Comparison of ENCODE assay signal across 16 mouse cellular contexts in genomic region chr3:102970067-102970466, GRCm38 (mm10). TPM values are rescaled to one million over a fixed set of nuclear protein-coding genes. Genes with fewer than 3 reads are reported as not detected.
DNase-seq lines count a peak whose midpoint lies in the region; ATAC-seq and TF ChIP-seq lines count a peak whose summit lies in the region.
"Had no signal": no experiment of that assay in that cellular context is flagged by ENCODE, and none has a peak within 500 bp of the region (broad histone marks: within the 10 kb centered on the region; RNA-seq: fewer than 3 reads in every experiment).

No protein-coding gene starts in this region.

- intact Hi-C loops in gastrocnemius, postnatal 14 days (cut with DNase I; ENCODE audit: low total_unique reads), result no loop called here

- H3K36me3 ChIP-seq in forebrain, embryonic 14.5 days (ENCODE audit: control insufficient read depth, insufficient read depth, low read length), result no peaks in the 10 kb centered on the region
- no peaks in the 10 kb centered on the region for H3K36me3 ChIP-seq in myocyte (ENCODE audit: control insufficient read depth, insufficient read depth)
- H3K36me3 ChIP-seq: limb, embryonic 10.5 days had no signal

- H3K9ac ChIP-seq in forebrain, embryonic 14.5 days (ENCODE audit: low read length), result no peak overlapping the region
- H3K9ac ChIP-seq: liver, postnatal 0 days had no signal

- WGBS in forebrain, embryonic 14.5 days, result 36% methylated on average over 9 of the region's 9 CpGs

- H3K4me2 ChIP-seq in forebrain, embryonic 14.5 days (ENCODE audit: low read length), result no peak overlapping the region
- H3K4me2 ChIP-seq in myocyte (ENCODE audit: low read depth), result peak overlapping the region; percentile 44

- H3K79me2 ChIP-seq in myocyte (ENCODE audit: control insufficient read depth, insufficient read depth), result no peaks in the 10 kb centered on the region

- DNase-seq in brain, embryonic 14.5 days (ENCODE audit: low read depth), result peak; percentile 47
- peak; percentile 15 for DNase-seq in forebrain, embryonic 14.5 days (ENCODE audit: low spot score)
- peak; percentile 35 for DNase-seq in lung, postnatal 10 days
- no peak for DNase-seq in kidney, postnatal 25 days
- DNase-seq in gastrocnemius, postnatal 14 days, result no peak
- no peak for DNase-seq in spleen, adult 12 weeks (ENCODE audit: low spot score)
- DNase-seq: adrenal gland, postnatal 14 days; cerebellum, adult 18-20 months; heart, postnatal 14 days; kidney, postnatal 4 days; liver, postnatal 0 days had no signal

- 0 out of 2 replicates have a peak, but pooled peaks cover 3% of the 10 kb centered on the region for H3K4me1 ChIP-seq in forebrain, embryonic 14.5 days (ENCODE audit: control insufficient read depth, insufficient read depth, low read length)
- H3K4me1 ChIP-seq: limb, embryonic 10.5 days had no signal

- no peak overlapping the region for H3K27ac ChIP-seq in forebrain, embryonic 14.5 days (ENCODE audit: low read depth, low read length)
- H3K27ac ChIP-seq: limb, embryonic 10.5 days had no signal

- TF ChIP-seq CTCF in brain, embryonic 14.5 days (IDR thresholded peaks at IDR 0.05; ENCODE audit: borderline replicate concordance, extremely low read depth, insufficient read depth, insufficient read length), result no peak

- no peak overlapping the region for H3K4me3 ChIP-seq in forebrain, embryonic 14.5 days (ENCODE audit: low read depth, low read length)
- no peak overlapping the region for H3K4me3 ChIP-seq in myocyte
- H3K4me3 ChIP-seq: limb, embryonic 10.5 days had no signal

- TF ChIP-seq POLR2A in brain, embryonic 14.5 days (IDR thresholded peaks at IDR 0.05; ENCODE audit: borderline replicate concordance, extremely low read depth, insufficient read depth, insufficient read length, poor library complexity, severe bottlenecking), result no peak
- TF ChIP-seq POLR2A in myocyte (IDR thresholded peaks at IDR 0.05; ENCODE audit: insufficient read length, low read depth), result no peak

- no peaks in the 10 kb centered on the region for H3K9me3 ChIP-seq in forebrain, embryonic 14.5 days (replicated peaks; ENCODE audit: control insufficient read depth, low read length)
- H3K9me3 ChIP-seq: limb, embryonic 10.5 days had no signal

- H3K27me3 ChIP-seq in forebrain, embryonic 14.5 days (replicated peaks; ENCODE audit: control insufficient read depth, insufficient read depth, low read length), result no peaks in the 10 kb centered on the region
- H3K27me3 ChIP-seq in myocyte (ENCODE audit: control insufficient read depth, insufficient read depth, insufficient read length), result no peaks in the 10 kb centered on the region

- no peak overlapping the region for H3ac ChIP-seq in myocyte (ENCODE audit: control insufficient read depth, insufficient read length)

- 0 out of 2 replicates have a peak, but pooled peaks have one; percentile 32 for ATAC-seq in forebrain, embryonic 14.5 days
- no peak for ATAC-seq in erythroid progenitor cell, adult 5-6 weeks (replicated peaks; ENCODE audit: low FRiP score, poor library complexity, severe bottlenecking)
- ATAC-seq: liver, postnatal 0 days had no signal

TF ChIP-seq in myocyte, 11 proteins besides CTCF, POLR2A, EP300 and RAD21:
- TF ChIP-seq MYOG (IDR thresholded peaks at IDR 0.05; ENCODE audit: control insufficient read depth in 1 of 3, insufficient read depth in 1 of 3, insufficient read length in 2 of 3, low read depth in 2 of 3), result peak in 1 of 3 experiments; percentile 23
- no peak for TF ChIP-seq REST (IDR thresholded peaks at IDR 0.05; ENCODE audit: insufficient read depth, insufficient read length)
- TF ChIP-seq MYOD1 (IDR thresholded peaks at IDR 0.05; ENCODE audit: control insufficient read depth in 1 of 3, insufficient read length in 2 of 3, low read depth in 2 of 3), result peak in 1 of 3 experiments; percentile 64
- TF ChIP-seq CEBPB (IDR thresholded peaks at IDR 0.05; ENCODE audit: insufficient read depth, poor library complexity, severe bottlenecking), result no peak
- no peak for TF ChIP-seq USF1 (IDR thresholded peaks at IDR 0.05; ENCODE audit: low read depth)

RNA-seq across cellular contexts. Expression of gene Nr1h5, which starts 6.1 kb away (rescaled TPM):
- polyA plus RNA-seq in brain, embryonic 14.5 days (2012; rRNA removed), result 0.12 and 0.13 TPM in 2 replicates
- 0.09 TPM in 1 of 2 replicates, not detected in the other for polyA plus RNA-seq in forebrain, embryonic 14.5 days (2014; fragmentation: Nextera tagmentation; extraction: Ambion mirVana)
- polyA plus RNA-seq in myocyte (2012; fragmentation: generic; extraction: Trizol), result 0.17 TPM
- not detected for total RNA-seq in gastrocnemius, postnatal 14 days (2021)
- total RNA-seq in erythroid progenitor cell, adult 5-6 weeks (2015; ENCODE audit: low replicate concordance), result not detected in 2 replicates
- not detected in 2 replicates for total RNA-seq in erythroid progenitor cell, adult 5-6 weeks (2017; ENCODE audit: low replicate concordance)
- total RNA-seq: gastrocnemius, postnatal 4 days had no signal
- polyA plus RNA-seq: limb, embryonic 10.5 days; urinary bladder, adult 2 months had no signal

RNA-seq across cellular contexts. Expression of gene Sike1, which starts 25.4 kb away (rescaled TPM):
- polyA plus RNA-seq in brain, embryonic 14.5 days (2012; rRNA removed), result 46.5 and 49.0 TPM in 2 replicates
- polyA plus RNA-seq in forebrain, embryonic 14.5 days (2014; fragmentation: Nextera tagmentation; extraction: Ambion mirVana), result 50.6 and 67.8 TPM in 2 replicates
- polyA plus RNA-seq in myocyte (2012; fragmentation: generic; extraction: Trizol), result 27.0 TPM
- 10 to 100 TPM; 62.7 to 67.9 TPM for total RNA-seq in gastrocnemius, postnatal 14 days (2021)
- 3.4 and 6.8 TPM in 2 replicates for total RNA-seq in erythroid progenitor cell, adult 5-6 weeks (2015; ENCODE audit: low replicate concordance)
- 0.61 and 4.2 TPM in 2 replicates for total RNA-seq in erythroid progenitor cell, adult 5-6 weeks (2017; ENCODE audit: low replicate concordance)

RNA-seq across cellular contexts. Expression of gene Sycp1, which starts 34.2 kb away (rescaled TPM):
- polyA plus RNA-seq in brain, embryonic 14.5 days (2012; rRNA removed), result not detected in 2 replicates
- polyA plus RNA-seq in forebrain, embryonic 14.5 days (2014; fragmentation: Nextera tagmentation; extraction: Ambion mirVana), result not detected in 2 replicates
- polyA plus RNA-seq in myocyte (2012; fragmentation: generic; extraction: Trizol), result 0.17 TPM
- not detected for total RNA-seq in gastrocnemius, postnatal 14 days (2021)
- not detected in 2 replicates for total RNA-seq in erythroid progenitor cell, adult 5-6 weeks (2015; ENCODE audit: low replicate concordance)
- total RNA-seq in erythroid progenitor cell, adult 5-6 weeks (2017; ENCODE audit: low replicate concordance), result not detected in 2 replicates
- total RNA-seq: gastrocnemius, postnatal 4 days; heart, postnatal 14 days had no signal
- polyA plus RNA-seq: limb, embryonic 10.5 days; liver, postnatal 0 days; urinary bladder, adult 2 months had no signal

RNA-seq across cellular contexts. Expression of gene Csde1, which starts 50.2 kb away (rescaled TPM):
- 61.0 and 122 TPM in 2 replicates for polyA plus RNA-seq in brain, embryonic 14.5 days (2012; rRNA removed)
- 525 and 610 TPM in 2 replicates for polyA plus RNA-seq in forebrain, embryonic 14.5 days (2014; fragmentation: Nextera tagmentation; extraction: Ambion mirVana)
- 112 TPM for polyA plus RNA-seq in myocyte (2012; fragmentation: generic; extraction: Trizol)
- total RNA-seq in gastrocnemius, postnatal 14 days (2021), result 100 to 1,000 TPM; 522 to 542 TPM
- total RNA-seq in erythroid progenitor cell, adult 5-6 weeks (2015; ENCODE audit: low replicate concordance), result 107 and 167 TPM in 2 replicates
- 273 and 323 TPM in 2 replicates for total RNA-seq in erythroid progenitor cell, adult 5-6 weeks (2017; ENCODE audit: low replicate concordance)

Comparison
In these comparisons a context has a peak if more than half of its experiments do, and no peak if none do; other contexts are left out.
1. DNase-seq: peak in brain, embryonic 14.5 days (single experiment), forebrain, embryonic 14.5 days (single experiment) and lung, postnatal 10 days (single experiment); none in kidney, postnatal 25 days (0 of 2), gastrocnemius, postnatal 14 days (single experiment) and spleen, adult 12 weeks (single experiment).